Mouse (Mus musculus) naive thymus-derived CD4-positive, alpha-beta T cell, adult 2 months (primary cell): ENCODE data around the gene Rusc2.

Source experiments
- DNase-seq: peaks from one replicate; pipeline ENCODE4 v3.0.0-alpha.2; 2011; ENCODE audit warnings: low read depth

The Rusc2 gene

DNA sequence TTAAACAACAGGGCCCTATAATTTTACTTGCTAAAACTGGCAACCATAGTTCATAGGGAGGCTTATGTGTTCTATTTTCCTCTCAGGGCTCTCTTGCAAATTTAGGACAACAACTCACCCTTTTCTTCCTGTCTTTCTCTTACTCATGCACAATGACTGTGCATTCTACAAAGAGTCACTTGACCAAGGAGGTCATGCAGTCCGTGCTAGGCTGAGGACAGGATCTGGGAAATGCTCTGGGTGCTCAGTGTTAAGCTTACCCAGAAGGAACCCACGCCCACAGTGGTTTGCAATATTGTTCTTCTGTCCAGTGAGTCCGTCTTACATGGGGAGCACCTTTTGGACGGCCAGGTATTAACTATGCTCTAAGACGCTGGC, 2.3 kb downstream of the Rusc2 start:
- no peak for DNase-seq

DNA sequence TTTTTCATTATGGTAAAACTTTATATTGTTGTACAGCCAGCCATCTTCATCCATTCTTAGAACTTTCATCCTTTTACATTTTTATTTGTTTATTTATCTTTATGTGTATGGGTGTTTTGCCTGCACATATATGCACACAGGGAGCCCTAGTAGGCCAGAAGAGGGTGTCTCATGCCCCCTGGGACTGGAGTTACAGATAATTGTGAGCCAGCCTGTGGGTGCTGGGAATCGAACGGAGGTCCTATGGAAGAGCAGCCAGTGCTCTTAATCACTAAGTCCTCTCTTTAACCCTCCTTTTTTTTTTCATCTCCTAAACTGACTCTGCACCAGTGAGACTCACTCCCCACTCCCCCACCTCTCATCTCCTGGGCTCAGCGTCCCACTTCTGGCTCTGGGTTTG, 2.8 kb downstream of the Rusc2 start:
- DNase-seq: no peak

DNA sequence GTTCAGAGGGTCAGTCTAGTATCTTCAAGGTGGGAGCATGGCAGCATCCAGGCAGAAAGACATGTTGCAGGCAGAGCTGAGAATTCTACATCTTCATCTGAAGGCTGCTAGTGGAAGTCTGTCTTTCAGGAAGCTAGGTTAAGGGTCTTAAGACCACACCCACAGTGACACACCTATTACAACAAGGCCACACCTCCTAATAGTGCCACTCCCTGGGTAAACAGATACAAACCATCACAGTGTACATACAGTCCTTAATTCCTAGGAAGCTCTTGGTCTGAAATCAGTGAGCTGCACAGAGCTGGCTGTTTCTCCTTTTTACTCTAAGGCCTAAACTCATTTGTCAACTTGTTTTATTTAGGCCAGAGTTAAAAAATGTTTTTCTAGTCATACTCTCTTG, 5.2 kb downstream of the Rusc2 start:
- DNase-seq: no peak

DNA sequence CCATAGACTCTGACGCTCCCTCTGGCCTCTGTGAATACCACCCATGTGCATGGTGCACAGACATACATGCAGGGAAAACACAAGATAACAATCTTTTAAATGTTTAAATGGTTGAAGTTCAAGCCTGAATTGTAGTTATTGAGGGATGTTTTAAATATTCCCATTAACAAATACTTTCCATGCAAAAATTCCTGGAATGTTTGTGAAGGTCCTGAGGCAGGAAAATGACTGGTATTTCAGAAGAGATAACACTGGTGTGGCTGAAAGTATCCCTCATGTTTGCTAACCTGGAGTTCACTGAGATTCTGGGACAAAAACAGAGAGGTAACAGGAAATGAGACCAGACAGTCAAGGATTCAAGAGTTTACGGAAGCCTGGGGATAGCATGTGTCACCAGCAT, 7.6 kb downstream of the Rusc2 start:
- no peak for DNase-seq

DNA sequence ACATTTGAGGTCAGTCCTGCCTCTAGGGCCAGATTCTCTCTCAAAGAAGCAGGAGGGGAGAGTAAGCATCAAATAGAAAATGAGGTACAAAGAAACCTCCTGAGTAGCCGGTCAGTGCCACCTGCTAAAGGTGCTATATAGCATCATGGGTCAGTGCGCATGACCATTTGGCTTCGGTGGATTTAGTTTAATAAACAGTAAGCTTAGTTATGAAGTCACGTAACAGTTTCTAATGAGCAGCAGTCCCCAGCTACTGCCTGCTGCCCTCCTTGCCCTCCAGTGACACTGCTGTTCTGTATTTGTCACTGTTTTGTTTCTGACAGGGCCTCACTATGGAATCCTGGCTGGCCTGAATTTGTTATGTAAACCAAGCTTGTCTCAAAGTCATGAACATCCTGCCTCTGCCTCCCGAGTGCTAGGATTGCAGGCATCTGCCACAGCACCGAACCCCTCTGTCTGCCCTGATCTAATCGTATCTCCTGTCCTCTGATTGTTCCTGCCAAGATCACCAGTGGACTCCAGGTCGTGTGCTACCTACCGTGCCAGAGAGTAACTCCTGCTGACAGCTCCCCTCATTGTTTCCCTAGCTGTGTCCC, 8.2 kb downstream of the Rusc2 start:
- no peak for DNase-seq

DNA sequence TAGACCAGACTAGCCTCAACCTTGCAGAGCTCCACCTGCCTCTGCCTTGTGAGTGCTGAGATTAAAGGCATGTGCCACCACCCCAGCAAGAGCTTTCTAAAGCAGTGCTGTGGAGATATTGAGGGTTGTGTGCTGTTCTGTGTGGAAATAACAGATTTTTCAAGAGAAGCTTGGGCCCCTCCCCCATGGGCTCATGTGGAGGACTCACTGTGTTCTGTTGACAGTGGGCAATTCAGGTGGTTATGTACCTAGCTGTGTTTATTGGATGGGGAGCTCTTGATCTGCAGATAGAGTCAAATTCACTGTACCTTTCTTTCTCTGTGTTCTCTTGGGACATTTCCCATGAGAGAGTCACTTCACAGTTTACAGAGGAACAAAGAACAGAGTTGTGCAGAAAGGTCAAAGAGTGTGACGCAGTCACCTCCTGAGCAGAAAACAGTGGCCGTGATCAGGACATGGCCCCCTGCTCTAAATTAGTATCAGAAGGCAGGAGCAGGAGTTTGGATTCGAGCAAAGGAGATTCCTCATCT, 9.8 kb downstream of the Rusc2 start:
- no peak for DNase-seq

DNA sequence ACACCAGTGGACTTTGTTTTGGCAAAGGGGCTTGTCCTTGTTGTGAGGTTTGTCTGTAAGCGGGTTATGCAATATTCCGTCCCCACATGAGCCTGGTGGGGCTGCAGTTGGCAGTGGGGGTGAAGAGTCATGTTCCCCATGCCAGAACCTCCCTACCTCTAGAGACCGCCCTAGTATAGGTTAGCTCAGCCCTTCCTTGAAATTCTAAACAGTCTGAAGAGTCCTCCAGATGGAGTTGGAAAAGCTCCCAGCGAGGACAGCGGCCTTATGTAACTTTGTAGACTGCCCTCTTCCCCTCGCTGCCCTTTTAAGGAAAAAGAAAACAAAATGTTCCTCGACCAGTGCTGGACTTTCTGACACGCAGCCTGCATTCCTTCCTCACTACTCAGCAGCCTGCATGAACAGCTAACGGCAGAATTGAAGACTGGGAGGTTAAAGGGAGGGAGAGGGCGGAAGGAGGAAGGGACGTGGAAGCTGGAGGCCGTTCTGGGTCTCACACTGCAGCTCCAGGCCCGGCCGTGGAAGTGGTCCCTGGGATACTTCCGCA, 12.6 kb downstream of the Rusc2 start:
- DNase-seq: no peak

DNA sequence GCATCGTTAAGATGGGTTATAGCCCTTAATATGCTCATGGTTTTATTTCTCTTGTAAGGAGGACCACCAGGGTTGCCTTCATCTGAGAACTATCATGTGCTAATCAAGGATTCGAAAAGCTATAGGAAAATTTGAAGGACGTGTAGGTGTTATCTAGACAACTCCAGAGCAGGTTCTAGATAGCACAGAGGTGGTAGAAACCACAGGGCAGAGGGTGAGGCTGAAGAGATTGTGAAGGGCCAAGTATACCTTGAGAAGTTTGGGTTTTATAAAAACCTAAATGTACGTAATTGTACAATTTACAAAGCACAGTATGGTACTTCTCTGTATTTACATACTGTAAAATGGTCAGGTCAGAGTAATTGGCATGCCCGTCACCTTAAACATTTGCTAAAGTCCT, 13.4 kb downstream of the Rusc2 start:
- DNase-seq: no peak

DNA sequence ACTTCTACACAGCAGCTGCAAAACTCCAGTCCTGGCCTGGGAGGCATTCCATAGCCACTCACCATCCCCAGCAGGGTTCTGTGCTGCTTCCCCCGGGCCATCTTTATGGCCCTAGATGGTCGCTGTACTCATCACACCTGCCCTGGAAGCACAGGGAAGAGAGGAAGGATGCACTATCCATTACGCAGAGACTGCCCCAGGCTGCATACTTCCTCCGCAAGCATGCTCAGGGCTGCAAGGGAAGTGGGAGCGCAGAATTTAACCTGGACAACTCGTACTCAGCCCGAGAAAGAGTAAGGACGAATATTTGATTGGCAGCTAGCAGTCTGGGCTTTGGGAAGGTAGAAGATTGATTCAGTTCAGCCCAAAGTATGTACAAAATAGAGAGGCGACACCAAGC, 14.1 kb downstream of the Rusc2 start:
- no peak for DNase-seq

DNA sequence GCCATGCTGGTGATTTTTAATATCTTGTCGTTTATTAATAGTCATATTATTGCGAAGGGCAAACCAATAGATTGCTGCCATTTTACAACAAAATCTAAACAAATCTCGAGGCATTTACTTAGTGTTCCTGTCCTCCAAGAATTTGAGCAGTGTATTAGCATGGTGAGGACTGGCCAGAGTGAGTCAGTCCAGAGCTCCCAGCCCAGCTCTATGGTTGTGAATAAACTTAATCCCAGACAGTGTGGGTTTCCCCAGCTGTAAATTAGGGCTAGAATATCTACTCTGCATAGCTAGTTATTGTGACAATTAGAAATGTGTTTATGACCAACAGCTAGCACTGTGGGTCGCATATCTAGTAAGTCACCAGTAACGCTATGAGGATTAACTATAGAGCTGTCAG, 14.6 kb downstream of the Rusc2 start:
- DNase-seq: no peak

DNA sequence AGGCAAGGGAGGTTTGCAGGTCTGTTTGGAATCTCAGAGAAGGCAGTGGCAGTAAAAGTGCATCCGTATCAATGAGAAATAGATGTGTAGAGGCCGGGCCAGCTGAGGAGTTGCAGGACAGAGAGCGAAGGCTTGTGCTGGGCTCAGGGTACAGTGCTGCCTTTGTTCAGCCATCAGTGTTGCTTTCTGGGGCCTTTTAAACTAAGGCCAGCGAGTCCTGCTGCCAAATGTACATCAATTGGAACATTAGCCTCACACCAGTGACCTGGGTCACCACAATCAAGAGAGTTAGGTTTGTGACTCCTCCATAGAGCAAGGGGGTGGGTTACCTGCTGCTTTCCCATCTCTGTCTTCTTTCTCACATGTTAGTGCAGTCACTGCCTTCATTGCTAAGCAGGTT, 16.2 kb downstream of the Rusc2 start:
- DNase-seq: no peak

DNA sequence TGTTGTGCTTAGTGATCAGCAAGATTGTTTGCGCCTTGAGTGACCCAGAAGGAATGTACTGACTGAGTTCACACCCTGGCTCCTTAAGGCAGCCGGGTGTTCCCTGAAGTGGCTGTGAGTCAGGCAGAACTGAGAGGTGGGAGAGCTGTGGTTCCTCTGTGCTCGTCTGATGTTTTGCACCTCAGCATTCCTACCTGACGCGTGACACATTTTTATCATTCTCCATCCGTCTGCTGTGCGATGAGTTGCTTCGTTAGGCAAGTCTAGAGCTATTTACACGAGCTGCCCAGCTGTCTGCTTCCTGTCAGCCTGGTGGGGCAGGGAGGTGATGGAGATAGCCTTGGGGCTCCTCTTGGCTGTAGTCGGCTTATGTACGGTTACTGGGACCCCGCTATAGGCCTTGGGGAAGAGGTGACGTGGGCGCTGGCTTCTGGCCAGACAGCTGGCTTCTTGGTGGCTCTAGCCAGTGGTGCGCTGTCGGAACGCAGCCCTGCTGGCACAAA, 17.1 kb downstream of the Rusc2 start:
- no peak for DNase-seq

DNA sequence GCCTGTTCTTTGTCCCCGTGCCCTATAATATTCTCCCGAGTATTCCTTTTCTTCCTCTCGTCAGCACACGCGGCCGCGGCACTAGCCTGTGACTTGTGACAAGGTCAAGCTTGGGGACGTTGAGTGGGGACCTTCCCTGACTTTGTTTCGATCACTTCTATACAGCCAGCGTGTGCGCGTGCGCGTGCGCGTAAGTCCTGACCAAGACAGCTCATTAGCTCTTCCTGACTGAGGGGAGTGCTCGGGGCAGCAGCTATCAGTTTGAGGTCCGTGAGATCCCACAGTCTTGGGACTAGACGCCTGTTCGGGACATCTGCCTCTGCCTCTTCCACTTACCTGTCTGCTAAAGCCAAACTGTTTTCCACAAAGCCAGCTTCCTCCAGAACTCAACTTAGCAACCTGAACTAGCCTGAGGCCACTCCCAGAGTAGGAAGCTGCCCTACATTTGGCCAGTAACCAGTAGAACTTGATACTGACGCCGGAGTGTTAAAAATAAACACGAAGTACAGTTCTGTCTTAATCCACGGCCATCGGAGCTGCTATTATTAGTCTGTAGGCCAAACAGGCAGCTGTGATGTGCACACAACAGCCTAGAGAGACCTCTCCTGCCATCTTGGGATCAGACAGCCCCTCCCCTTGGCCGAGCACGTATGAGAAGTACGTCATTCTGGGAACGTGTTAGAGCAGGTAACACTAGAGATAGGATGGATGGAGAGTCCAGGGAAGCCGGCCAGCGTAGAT, 17.8 kb downstream of the Rusc2 start:
- DNase-seq: no peak

DNA sequence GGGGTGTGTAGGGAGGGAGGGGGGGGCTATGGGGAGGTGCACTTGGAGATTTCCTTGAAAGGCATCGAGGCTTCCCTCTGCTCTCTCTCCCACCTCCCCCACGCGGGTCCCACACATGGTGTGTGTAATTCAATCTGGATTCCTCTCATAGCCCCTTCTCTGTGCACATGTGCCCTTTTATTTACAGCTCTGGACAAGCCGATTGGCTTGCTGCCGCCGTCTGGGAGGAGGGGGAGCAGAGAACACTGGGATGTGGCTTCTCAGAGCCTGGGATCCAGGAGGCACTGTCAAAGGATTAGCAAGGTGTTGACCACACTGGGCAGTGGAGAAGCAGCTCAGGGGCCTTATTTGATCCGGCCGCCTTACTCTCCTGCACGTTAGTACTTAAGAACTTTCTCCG, 19.2 kb downstream of the Rusc2 start:
- DNase-seq: no peak

DNA sequence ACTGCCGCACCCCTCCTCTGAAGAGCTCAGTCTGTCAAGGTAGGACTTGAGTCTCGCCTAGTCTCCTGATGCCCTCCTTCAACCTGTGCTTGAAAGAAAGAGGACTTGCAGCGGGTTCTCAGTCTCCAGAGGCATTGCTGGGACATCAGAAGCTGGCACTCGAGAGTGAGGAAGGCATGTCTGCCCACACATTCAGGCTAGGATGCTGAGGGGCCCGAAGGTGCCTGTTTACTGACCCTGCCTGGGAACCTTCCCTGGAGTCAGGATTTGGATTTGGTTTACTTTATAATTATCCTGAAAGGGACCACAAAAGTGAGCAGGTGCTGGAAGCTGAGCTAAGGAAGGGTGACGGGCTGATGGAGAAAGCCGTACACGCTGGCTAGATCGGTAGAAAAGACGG, 19.7 kb downstream of the Rusc2 start:
- DNase-seq: no peak

DNA sequence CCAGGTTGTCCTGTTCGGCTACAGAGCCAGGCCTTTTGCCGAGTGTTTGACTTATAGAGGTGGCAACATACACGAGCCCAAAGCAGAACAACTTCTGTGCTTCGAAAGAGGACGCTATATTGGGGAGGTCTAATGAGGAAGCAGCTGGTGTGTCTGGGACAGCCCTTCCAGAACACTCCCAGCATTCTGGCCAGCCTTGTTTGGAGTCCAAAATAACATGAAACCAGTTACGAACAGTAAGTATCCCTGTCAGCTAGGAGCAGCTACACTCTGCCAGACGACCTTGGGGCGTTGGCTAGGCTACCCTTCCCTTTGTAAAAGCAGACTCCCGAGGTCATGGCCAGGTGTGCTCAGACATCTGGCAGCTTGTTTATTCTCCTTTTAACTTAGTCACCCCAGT, 20.4 kb downstream of the Rusc2 start:
- DNase-seq: no peak

DNA sequence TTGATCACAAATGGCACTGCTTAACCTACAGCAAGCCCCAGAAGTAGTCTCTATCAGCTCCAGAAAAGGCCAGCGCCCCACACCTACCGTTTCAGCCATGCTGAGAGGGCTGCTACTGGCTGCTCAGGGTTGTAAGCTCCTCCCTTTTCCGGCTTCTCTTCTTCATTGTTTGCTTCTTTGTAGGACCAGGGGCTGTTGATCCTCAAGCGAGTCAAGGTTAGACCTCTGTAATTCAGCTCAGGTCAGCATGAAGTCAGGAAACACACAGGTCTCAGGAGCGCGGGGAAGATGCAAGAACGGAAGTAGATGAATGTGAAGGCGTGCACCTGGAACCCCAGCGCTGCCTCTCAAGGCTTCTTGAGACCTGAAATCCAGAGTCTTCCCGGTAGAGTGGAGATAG, 22.9 kb downstream of the Rusc2 start:
- DNase-seq: no peak

DNA sequence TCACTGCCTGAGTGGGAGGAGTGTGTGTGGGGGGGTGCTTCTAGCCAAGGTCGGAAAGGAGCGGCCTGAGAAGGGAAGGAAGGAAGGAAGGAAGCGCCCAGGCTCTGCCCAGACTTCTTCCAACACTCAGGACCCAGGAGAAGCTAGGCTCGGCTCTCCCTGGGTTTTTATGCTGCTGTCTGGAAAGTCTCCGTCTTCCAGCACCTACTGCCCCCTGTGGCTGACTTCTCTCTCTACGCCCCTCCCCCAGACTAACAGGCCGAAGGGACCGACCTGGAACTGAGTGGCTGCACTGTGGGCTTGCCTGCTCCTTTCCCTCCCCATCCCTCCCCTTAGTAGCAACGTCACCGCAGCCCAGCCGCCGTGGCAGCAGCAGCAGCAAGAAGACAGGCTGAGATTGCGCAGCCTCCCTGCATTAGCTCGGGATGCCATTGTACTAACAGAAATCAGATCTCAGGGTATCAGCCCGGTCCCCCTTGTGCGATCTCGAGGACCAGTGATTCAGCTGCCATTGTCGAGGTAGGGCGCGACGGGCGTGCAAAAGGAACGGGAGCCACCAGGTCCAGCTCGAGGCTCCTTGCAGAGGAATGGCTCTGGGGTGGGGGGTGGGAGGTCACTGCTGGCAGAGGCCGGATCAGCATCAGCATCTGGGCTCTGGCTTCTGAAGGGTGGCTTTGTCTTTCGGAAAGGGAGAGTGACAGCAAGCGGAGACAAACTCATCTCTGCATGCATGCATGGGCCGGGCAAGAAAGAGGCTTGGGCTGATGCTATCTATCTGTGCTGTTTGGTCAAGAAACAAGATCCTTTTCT, 24.6 kb downstream of the Rusc2 start:
- DNase-seq: no peak

DNA sequence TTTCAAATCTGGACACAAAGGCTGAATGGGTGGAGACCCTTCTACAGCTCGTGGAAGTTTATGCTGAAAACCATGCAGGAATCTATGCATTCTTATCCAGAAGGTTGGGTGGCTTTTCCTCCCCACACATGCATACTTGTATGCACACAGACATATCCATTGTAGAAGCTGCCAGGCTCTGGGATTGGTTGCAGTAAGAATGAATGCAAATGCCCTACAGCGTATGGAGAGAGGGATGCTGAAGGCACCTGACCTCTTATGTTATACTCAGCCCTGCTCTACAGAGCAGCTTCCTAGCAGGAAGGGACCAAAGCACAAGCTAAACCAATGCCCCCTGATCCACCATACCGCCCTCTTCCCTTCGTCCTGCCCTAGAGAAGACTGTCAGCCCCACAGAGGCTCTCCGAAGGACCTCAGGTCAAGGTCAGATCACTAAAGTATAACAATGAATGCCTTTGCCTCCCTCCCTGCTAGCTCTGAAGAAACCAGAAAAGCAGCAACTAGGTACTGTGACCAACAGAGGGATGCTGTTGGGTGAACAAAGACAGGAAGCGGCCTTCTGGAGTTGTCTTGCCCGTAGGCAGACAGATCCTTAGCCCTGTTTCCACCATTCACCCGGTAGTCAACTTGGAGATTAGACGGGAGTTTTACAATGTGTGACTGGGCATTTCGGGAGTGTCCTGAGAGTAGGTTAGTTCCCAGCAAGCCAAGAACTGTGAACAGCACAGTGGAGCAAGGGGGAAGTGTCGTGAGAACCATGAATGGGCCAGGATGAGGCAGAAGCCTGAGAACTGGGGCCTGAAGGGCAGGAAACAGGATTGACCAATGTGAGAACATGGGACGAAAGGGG, 25.5 kb downstream of the Rusc2 start:
- DNase-seq: no peak

DNA sequence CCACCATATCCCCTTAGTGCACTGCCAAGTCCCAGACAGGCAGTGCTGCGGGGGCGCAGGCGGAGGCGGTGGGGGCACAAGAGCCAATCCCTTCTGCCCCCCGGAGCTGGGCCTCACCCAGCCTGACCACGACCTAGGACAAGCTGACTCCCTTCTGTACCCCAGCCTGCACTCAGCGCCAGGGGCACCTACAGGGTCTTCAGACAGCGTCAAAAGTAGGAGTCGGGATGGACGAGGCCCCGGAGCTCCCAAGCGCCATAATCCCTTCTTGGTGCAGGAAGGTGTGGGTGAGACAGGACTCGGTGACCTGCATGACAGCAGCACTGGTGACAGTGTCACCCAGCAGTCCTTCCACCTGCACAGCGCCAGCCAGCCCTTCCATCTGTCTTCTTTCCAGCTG, 33.0 kb downstream of the Rusc2 start:
- DNase-seq: no peak

DNA sequence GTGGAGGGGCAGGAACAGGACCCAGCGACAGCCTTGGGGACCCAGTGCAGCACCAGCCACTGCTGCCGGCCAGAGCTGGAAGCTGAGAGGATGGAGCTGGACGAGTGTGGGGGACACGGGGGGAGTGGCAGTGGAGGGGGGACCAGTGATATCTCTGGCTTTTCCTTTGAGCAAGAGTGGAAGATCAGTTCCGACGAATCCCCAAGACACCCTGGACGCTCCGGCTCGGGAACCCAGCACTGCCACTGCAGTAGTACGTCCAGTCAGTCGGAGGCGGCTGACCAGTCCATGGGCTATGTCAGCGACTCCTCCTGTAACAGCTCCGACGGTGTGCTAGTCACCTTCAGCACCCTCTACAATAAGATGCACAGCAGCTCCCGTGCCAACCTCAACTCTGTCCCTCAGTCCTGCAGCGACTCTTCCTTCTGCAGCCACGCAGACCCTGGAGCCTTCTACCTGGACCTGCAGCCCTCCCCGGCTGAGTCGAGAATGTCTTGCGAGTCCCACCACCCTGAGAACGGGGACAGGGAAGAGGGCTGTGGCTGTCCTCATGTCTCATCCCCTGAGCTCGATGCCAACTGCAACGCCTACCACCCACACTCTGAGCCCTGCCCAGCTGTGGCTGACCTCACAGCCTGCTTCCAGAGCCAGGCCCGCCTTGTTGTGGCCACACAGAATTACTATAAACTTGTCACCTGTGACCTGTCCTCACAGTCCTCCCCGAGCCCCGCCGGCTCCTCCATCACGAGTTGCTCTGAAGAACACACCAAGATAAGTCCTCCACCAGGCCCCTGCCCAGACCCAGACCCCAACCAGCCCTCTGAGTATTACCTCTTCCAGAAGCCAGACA, 33.7 kb downstream of the Rusc2 start:
- DNase-seq: no peak
